Mouse (Mus musculus): ENCODE results near the gene Meaf6.

Gene Meaf6

DNA sequence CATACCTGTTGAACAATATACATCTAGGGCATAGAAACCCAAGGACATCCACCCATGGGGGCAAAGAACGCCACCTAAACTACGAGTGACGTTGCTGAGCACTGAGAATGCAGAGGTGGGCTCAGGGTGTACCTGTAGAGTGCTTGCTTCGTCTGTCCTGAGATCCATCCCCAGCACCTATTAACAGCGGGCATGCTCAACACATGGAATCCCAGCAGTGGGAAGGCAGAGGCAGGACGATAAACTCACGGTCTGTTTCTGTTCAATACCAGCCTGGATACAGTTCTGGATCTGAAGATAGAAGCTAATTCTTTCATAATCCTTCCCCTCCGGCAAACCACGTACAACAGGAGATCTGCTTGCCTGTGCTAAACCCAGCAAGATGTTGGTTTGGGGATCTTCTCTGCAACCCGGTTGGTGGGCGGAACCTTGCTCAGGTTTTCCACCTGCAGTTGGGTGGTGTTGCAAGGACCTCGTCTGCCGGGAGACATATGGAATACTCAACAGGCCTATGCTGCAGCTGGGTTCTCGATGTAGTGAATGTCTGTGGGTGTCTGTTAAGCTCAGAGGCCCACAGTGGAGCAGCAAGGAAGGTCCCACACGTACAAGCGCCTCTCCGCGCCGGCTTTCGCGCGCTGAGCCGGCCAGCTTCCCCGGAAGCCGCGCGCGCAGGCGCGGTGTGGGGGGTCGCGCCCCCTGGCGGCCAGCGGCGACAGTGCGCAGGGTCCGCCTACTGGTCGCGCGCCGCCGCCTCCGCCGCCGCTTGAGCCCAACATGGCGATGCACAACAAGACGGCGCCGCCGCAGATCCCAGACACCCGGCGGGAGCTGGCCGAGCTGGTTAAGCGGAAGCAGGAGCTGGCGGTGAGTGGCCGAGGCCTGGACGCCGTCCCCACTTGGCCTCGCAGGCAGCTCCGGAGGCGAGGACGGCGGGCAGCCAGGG, at the start of gene Meaf6:
Gene Meaf6, plus strand, starts transcription at position 732 of the 943 bp plus-strand sequence.
- DNase-seq (ENCODE audit: low read depth, low spot score): peak; percentile 52

DNA sequence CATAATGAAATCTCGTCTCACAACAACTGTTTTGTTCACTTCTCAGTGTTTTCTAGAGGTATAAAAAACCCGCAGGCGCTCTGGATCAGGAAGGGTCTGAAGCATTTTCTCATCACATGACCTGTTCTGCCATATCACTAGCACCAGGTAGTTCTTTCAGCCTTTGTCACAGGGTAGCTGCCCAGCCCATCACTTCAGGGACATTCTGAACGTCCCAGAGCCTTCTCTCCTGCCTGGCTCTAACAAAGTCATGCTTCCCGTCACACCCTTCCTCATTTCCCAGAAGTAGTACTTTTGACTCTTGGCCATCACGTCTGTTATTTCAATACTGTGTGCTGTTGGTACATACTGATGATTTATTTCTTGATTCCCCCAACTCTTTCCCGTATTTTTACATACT, 40.5 kb upstream of the Meaf6 start:
- no peak for DNase-seq (ENCODE audit: low read depth, low spot score)

DNA sequence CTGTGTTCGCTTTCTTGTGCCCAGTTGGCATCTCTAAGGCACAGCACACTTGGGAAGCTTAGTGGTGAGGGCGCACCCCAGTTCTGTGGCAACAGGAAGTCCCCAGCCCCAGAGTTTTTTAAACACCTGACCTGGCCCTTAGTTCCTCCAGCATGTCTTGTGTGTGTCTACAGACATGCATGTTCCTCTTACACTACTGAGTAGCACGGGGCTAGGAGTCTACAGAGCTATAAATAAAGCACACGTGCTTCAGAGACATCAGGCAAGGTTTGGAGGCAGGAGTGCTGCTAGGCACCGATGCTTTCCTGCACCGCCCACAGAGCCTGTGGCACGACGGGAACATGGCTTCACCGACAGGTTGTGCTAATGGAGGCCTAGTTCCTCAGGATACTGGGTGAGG, 29.5 kb upstream of the Meaf6 start:
- DNase-seq (ENCODE audit: low read depth, low spot score): peak; percentile 39

DNA sequence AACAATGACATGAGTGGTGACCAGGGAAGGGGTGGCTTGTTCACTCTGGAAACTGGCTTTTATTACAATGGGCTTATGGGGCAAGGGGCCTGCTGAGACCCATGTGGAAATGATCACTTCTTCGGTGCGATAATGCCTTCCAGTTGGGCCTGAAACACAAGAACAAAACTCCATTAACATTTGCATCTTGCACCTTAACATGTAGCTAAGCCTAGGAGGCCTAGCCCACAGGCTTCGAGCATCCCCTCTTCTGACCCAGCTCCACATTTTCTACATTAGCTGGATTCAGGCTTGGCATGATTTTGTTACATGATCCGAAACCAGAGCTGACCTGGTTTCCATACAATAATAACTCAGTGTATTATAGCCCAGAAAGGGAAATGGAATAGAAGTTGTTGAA, 28.5 kb upstream of the Meaf6 start:
- DNase-seq (ENCODE audit: low read depth, low spot score): no peak

DNA sequence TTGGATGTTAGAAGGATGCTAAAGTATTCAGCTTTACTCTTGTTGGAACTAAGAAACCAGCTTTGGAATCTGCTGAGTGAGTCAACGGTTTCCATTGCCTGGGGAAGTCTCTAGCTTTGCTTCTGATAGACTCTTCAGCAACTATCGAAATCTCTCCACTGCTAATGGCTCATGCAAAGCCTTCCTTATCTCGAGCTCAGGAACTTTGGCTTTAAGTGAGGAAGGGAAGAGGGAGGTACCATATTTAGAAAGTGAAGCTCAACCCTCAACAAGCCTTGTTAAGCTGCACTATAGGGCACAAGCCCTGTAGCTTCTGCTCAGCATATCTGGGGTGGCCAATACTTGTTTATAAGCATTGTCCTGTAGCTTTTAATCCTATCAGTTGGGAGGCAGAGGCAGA, 27.7 kb upstream of the Meaf6 start:
- no peak for DNase-seq (ENCODE audit: low read depth, low spot score)

DNA sequence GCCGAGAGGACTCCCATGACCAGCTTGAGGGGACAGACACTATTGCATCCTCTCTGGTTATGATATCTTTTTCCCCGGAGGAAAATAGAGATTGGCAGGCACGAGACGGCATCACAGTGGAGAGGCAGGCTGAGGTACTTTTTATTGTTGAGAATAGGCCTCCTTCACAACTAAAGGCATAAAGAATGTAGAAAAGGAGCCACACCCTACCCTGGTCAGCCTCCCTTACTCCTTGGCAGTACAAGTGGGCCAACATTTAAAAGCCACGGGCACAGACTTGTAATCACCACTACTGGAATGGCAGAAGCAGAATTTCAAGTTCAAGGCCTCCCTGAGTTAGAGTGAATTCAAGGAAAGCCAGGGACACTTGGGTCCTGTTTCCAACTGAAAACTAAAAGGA, 26.9 kb upstream of the Meaf6 start:
- DNase-seq (ENCODE audit: low read depth, low spot score): no peak

DNA sequence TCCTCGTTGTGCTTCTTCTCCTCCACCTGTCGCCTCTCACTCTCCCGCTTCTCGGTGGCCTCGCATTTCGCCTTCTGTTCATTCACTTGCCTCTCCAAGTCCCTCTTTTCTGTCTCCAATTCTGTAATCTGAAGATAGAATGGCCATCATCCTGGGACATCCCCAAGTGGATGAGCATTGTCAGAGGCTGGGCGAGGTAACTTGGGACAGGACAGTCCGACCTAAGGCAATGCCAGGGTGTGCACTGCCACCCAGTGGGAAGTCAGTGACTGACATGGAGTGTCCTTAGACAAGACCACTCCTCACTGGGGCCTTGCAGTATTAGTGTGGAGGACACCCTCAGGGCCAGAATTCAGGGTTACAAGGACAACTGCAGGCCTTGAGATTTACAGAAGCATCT, 25.9 kb upstream of the Meaf6 start:
- no peak for DNase-seq (ENCODE audit: low read depth, low spot score)

DNA sequence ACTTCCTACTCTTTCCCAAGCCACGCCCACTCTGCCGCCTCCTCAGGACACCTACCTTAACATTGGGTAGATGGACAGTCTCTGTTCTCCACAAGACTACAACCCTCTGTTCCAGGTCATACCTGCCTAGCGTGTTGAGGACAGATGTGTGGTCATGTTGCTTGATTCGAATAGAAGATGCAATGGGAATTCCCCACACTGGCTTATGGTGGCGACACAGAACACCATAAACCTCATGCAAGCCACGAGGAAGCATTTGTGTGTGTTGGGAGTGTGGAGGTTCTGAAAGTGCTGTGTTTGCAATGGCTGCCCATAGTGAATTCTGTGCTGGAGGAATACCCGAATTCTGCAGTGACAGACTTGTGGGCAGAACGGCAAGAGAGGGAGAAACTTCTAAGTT, 21.1 kb upstream of the Meaf6 start:
- no peak for DNase-seq (ENCODE audit: low read depth, low spot score)

DNA sequence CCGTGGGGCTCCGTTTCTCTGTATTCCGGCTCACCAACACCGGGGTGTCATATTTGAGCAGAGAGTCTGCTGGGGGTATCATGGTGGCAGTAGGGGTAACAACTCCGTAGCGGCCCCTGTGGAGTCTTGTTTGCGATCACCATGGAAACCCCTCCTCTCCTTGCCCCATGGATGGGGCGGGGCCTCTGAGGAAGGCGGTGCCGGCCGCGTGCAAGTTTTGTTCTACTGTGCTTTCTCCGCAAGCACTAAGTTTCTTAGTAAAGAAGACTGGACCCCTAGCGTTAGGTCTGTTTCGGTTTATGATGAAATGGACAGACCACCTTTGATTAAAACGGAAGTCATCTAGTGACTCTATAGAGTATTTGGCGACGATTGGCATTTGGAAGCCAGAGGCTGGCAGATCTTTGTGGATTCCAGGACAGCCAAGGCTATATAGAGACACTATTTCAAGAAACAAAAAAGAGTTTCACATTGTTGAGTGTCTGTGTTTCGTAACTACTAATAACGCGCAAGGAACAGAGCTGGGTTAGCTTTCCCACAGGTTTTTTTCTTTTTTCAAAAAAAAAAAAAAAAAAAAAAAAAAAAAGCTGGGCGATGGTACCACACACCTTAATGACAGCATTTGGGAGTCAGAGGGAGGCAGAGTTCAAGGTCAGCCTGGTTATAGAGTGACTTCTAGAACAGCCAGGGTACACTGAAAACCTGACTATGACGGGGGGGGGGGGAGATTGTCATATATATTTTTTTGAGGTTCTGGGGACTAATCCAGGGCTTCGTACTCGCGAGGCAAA, 19.2 kb upstream of the Meaf6 start, which contains the start of gene Dnali1:
Gene Dnali1, minus strand, starts transcription at position 187 of the 791 bp plus-strand sequence.
- DNase-seq (ENCODE audit: low read depth, low spot score): no peak

DNA sequence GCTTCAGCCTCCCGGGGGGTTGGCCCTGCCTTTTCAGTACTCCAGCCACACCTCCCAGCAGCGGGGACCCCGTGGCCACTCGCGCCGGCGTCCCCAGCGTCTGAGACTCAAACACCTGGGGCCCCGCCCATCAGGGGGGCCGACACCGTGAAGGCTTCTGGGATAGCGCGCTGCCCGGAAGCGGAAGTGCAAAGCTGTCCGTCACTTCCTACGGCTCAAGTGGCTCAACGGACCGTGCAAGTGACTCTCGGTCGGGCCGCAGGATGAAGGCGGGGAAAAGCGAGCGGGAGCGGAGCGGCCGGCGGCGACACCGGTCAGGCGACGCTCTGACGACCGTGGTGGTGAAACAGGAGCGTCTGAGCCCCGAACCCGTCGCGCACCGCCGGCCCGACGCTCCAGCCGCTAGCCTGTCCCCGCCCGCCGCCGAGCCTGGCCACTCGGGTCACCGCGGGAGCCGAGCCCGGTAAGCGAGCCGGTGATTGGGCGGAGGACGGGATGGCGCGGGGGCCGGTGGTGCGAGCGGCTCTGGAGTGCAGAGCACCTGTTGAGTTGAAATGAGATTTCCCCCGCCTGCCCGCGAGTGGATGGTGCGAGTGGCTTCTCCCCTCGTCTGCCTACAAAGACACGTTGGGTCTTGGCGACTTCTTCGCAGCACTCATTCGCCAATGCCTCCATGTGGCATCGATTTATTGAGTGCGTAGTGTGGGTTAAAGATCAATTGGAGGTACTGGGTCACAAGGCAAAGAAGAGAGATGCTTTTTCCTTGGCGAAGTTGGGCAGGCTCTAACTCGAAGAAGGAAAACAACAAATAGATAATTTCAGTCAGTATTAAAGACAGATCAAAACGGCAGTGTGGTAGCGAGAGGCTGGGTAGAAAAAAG, 18.2 kb upstream of the Meaf6 start, which contains the start of gene Snip1:
Gene Snip1, plus strand, starts transcription at position 183 of the 881 bp plus-strand sequence.
- DNase-seq (ENCODE audit: low read depth, low spot score): peak; percentile 88

DNA sequence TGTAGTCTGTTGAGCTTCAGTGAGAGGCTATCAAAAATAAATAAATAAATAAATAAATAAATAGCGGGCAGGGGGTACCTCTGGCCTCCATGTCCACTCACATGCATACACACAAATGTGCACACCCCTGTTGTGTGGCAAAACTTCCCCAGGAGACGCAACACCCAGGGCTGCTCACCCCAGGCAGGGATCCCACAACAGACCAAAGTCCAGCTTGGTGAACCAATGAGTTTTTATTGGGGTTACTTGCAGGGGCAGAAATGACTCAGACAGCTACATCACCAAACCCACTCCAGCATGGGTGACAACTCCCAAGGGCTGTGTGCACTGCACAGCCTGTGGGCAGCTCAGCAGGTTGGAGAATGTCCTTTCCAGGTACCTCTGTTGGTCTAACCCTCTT, 7.2 kb upstream of the Meaf6 start:
- no peak for DNase-seq (ENCODE audit: low read depth, low spot score)

DNA sequence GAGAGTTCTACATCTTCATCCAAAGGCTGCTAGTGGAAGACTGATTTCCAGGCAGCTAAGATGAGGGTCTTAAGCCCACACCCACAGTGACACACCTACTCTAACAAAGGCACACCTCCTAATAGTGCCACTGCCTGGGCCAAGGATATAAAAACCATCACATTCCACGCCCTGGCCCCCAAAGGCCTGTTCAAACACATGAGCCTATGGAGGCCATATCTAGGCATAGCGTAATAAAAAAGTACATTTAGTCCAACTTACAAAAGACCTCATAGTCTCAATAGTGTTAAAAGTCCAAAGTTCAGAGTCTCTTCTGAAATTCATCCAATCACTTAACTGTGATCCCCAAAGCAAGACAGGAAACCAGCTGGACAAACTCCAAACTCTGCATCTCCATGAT, 6.2 kb upstream of the Meaf6 start:
- DNase-seq (ENCODE audit: low read depth, low spot score): no peak

DNA sequence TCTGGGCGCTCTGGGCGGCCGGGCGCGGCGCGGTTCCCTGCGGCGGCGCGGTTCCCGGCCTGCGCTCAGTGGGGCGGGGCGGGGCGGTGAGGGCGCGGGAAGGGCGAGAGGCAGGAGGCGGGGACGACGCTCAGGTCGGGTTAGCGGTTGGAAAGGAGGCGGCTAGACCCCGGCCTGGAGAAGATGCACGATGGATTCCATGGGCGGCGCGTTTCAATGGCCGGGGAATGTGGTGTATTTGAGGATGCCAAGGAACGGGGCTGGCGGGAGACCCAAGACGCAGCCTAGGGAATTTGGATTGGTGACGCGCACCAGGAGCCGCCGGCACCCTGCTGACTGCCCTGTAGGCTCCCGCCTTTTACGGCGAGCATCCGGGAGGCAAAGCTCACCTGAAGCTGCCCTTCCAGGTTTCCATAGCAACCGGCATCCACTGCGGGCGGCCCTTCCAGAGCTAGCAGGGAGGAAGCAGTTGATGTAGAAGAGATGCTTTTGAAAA, 460 bp downstream of the Meaf6 start:
- DNase-seq (ENCODE audit: low read depth, low spot score): peak; percentile 72

DNA sequence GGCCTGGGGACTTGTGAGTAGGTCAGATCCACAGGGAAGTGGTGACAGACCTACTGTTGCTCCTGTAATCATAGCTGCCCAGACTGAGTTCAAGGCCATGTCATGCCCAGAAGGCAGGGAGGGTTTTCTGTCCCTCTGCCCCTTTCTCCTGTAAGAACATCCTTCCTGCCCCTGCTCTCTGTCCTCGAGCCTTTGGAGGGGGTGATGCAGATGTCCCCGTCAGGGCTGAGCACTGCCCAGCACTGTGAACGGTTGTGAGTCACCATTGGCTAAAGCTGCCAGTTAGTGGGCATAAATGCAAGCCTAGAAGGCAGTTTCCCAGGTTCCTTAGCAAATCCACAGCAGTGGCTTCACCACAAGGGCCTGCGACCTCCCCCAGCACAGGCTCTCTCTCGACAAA, 8.1 kb downstream of the Meaf6 start:
- DNase-seq (ENCODE audit: low read depth, low spot score): no peak

DNA sequence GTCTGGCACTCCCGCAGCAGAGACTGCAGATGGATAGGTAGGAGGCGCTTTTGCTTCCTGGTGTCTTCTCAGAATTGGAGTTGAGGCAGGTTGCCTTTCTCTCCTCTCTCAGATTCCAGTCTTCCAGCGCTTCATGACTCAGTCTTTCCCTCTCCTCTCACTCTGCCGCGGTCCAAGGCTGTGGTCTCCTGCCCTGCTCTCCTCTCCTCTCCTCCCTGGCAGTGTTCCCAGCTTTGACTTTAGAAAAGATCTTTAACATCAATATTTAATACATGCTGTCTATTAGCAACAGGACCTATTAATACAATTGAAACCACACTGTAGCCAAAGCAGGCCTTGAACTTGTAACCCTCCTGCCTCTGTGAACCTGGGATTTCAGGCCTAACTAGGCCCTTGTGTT, 11.1 kb downstream of the Meaf6 start:
- DNase-seq (ENCODE audit: low read depth, low spot score): no peak

DNA sequence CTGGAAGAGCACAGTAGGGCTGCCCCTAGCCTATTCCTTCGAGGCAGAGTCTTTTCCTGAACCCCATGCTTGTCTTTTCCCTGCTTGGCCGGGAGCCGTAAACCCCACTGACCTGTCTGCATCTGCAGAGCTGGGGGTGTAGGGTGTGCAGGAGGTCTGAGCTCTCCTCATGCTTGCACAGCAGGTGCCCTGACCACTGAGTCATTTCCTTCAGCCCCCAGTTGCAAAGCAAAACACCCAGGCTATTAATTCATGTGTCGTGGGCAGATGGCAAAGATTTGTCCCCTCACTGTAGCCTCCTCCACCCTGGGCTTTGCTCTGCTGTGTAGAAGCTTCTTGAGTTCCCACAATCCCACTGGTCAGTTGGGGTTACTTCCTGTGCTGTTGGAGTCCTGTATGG, 12.5 kb downstream of the Meaf6 start:
- no peak for DNase-seq (ENCODE audit: low read depth, low spot score)

DNA sequence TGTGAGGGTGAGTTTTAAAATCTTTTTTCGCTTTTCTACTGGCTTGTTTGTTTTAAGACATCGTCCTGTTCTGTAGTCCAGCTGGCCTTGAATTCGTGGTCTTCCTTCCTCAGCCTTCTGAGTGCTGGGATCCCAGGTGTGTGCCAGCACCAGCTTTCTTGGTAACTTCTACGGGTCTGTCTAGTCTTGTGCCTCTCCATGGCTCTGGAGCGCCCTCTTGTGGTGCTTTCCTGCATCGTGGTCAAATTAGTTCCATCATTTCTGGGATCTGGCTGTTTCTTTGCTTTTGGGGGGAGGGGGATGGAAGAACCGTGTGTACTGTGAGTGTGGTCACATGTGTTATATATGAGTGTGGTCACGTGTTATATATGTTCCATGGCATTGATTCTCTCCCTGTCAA, 14.5 kb downstream of the Meaf6 start:
- no peak for DNase-seq (ENCODE audit: low read depth, low spot score)

DNA sequence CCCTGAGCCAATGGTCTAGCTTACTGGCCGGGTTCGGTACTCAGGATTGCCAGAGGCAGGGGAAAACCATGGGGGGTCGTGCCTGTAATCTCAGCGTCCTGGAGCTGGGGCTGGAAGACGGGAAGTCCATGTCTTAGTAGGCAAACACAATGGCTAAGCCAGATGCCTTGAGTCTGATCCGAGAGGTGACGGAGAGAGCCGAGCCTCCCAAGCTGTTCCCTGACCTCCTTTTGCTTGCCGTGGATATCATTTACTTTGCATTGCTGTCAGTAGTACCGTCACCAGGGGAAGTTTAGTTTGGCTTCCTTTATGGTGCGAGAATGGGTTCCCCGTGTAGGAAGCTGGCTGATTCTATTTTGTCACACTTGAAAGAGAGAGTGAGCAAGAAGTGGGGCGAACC, 16.4 kb downstream of the Meaf6 start:
- DNase-seq (ENCODE audit: low read depth, low spot score): no peak

DNA sequence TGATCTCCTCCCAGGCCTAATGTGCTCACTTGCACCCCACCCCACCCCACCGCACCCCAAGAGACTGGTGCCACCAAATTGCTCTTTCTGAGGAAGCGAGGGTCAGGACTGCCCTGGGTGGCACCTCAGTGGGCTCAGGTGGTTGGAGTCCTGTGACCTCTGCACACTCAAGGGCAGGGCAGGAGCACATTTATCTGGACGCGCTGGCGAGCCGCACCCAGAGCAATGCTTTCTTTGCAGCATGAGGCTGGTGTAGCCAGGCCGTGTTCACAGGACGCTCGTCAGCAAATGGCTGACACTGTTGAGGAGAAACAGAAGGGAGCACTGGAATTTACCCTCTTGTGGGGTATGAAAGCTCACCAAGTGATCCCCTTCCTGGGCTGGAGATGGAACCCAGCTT, 20.4 kb downstream of the Meaf6 start:
- no peak for DNase-seq (ENCODE audit: low read depth, low spot score)

DNA sequence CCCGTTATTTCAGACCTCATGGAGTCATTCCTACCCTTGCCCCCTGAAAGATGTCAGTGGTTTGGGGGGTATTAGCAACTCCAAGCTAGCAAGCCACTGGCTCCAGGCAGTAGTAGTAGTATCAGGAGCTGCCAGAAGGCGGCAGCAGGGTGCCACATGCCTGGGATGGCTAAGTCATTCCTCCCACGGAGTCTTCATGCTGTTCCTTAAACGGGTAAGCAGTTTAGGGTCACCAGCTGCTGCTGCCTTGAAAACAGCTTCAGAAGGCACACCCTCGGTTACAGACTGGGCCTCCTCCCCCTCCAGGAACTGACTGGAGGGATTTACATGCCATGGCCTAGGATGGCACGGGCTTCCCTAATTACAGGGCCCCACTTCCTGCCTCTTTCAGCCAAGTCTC, 29.7 kb downstream of the Meaf6 start:
- DNase-seq (ENCODE audit: low read depth, low spot score): peak; percentile 85

DNA sequence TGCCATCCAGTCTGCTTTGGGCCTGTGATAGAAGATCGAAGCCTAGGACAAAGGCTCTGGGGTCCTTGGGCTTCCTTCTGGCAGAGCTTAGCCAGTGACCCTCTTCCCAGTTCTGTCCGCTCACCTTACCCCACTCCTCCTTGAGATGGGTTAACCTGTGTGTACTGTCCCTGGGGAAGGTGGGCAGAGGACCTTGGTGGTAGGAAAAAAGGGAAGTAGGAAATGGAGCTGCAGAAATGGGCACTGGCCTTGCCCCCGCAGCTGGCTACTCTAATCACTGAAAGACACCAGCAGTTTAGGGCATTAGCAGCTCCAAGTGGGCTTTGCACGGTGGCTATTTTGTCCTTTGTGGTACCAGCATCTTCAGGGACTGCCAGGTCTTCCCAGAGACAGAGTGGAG, 30.1 kb downstream of the Meaf6 start:
- no peak for DNase-seq (ENCODE audit: low read depth, low spot score)

DNA sequence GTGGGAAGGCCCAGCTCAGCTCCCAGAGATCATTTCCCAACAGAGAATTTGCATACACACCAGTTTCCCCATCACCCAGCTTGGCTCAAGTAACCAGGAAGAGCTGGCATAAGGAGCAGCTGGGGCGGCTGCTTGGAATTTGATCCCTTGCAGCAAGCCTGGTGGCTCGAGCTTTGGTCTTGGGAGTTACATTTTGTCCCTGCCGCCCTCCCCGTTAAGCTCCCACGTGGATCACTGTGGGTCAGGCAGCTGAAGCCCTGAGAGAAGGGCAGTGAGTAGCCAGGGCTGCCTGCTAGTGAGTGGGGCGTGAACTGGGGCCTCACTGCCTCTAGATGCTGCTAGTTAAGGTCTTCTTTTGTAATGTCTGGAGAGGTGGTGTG, 30.8 kb downstream of the Meaf6 start:
- DNase-seq (ENCODE audit: low read depth, low spot score): peak; percentile 42
